Mouse (Mus musculus) kidney, postnatal 0 days (tissue): ENCODE results near the gene Clybl. TPM values are rescaled to one million over a fixed set of nuclear protein-coding genes. Genes with fewer than 3 reads are reported as not detected.

Experiments used
- ATAC-seq: fragments of 200-750 bp; cut with Nextera tagmentation; replicated peaks from 2 replicates; pipeline ENCODE4 v1.8.0; 2017; ENCODE audit warnings: low read depth, moderate number of reproducible peaks, moderate TSS enrichment, moderate library complexity; ENCODE audit not compliant: low FRiP score
- DNase-seq: peaks from one replicate; pipeline ENCODE4 v3.0.0-alpha.2; 2016; ENCODE audit warnings: low spot score
- H3K27ac ChIP-seq: fragments of 300-500 bp; sonication (generic); 2 replicates; pipeline ENCODE4 v1.5.1; 2014; ENCODE audit warnings: mild to moderate bottlenecking
- H3K27me3 ChIP-seq: fragments of 300-500 bp; sonication (generic); 2 replicates; pipeline ENCODE4 v1.6.1; 2014; ENCODE audit warnings: low read length, mixed read lengths; ENCODE audit not compliant: insufficient read depth
- H3K36me3 ChIP-seq: fragments of 300-500 bp; sonication (generic); 2 replicates; pipeline ENCODE4 v1.6.1; 2014; ENCODE audit warnings: low read length, mixed read lengths; ENCODE audit not compliant: insufficient read depth
- H3K4me1 ChIP-seq: fragments of 300-500 bp; sonication (generic); replicated peaks from 2 replicates; pipeline ENCODE4 v1.6.1; 2014; ENCODE audit warnings: antibody characterized with exemption, low read length, mixed read lengths; ENCODE audit not compliant: insufficient read depth
- H3K4me2 ChIP-seq: fragments of 300-500 bp; sonication (generic); 2 replicates; pipeline ENCODE4 v1.6.1; 2014; ENCODE audit warnings: mild to moderate bottlenecking, low read length, moderate library complexity, mixed read lengths
- H3K4me3 ChIP-seq: fragments of 300-500 bp; sonication (generic); replicated peaks from 2 replicates; pipeline ENCODE4 v1.5.1; 2014; ENCODE audit warnings: low read depth, low read length
- H3K9ac ChIP-seq: fragments of 300-500 bp; sonication (generic); 2 replicates; pipeline ENCODE4 v1.6.1; 2014; ENCODE audit warnings: low read depth, low read length
- H3K9me3 ChIP-seq: fragments of 300-500 bp; sonication (generic); replicated peaks from 2 replicates; pipeline ENCODE4 v1.6.1; 2016; ENCODE audit warnings: low read length, inconsistent platforms, mixed read lengths
- CTCF ChIP-seq: IDR thresholded peaks from 2 replicates; pipeline ENCODE4 v1.5.1; 2016; ENCODE audit warnings: antibody characterized with exemption, low read depth, mild to moderate bottlenecking, moderate library complexity
- WGBS: fragments of 180-500 bp; shearing (Covaris S2); extraction: QIAGEN DNeasy Blood & Tissue Kit; methylation state at CpG from one replicate; pipeline ENCODE4 v1.1.7; 2014; 5-methylcytosine and 5-hydroxymethylcytosine counted together
- polyA plus RNA-seq: library from polyadenylated mRNA; unstranded; fragments of >200 nt; fragmentation: Nextera tagmentation; extraction: Ambion mirVana; gene quantifications from 2 replicates; pipeline ENCODE4 v1.2.1, GENCODE M21; 2015

The Clybl gene
- polyA plus RNA-seq, 1 experiment from 2014 or later, result 45.7 TPM

GRCm38 (mm10) chr14:122281072-122281634, 99.6 kb downstream of the Clybl start:
- no peak overlapping the region for H3K9ac ChIP-seq
- 67% methylated on average over 9 of the region's 9 CpGs for WGBS
- H3K27ac ChIP-seq, result no peak overlapping the region
- TF ChIP-seq CTCF, result no peak
- H3K4me1 ChIP-seq, result no peaks in the 10 kb centered on the region
- no peaks in the 10 kb centered on the region for H3K9me3 ChIP-seq
- DNase-seq, result no peak
- H3K27me3 ChIP-seq, result no peaks in the 10 kb centered on the region
- ATAC-seq, result no peak
- H3K4me2 ChIP-seq, result no peak overlapping the region
- H3K36me3 ChIP-seq, result no peaks in the 10 kb centered on the region
- no peak overlapping the region for H3K4me3 ChIP-seq

GRCm38 (mm10) chr14:122283959-122284358, 102.5 kb downstream of the Clybl start:
- no peak for TF ChIP-seq CTCF
- WGBS, result 95% methylated on average over 5 of the region's 5 CpGs
- no peak overlapping the region for H3K4me2 ChIP-seq
- no peak overlapping the region for H3K27ac ChIP-seq
- H3K36me3 ChIP-seq, result no peaks in the 10 kb centered on the region
- no peaks in the 10 kb centered on the region for H3K4me1 ChIP-seq
- no peaks in the 10 kb centered on the region for H3K27me3 ChIP-seq
- DNase-seq, result no peak
- no peak for ATAC-seq
- no peak overlapping the region for H3K4me3 ChIP-seq
- no peaks in the 10 kb centered on the region for H3K9me3 ChIP-seq
- H3K9ac ChIP-seq, result no peak overlapping the region

- no peak overlapping the region for H3K27ac ChIP-seq
- no peaks in the 10 kb centered on the region for H3K27me3 ChIP-seq
- H3K4me2 ChIP-seq, result no peak overlapping the region
- no peak for TF ChIP-seq CTCF
- DNase-seq, result no peak
- WGBS, result 58% methylated on average over 4 of the region's 4 CpGs
- H3K4me1 ChIP-seq, result no peaks in the 10 kb centered on the region
- no peak overlapping the region for H3K4me3 ChIP-seq
- ATAC-seq, result no peak
- H3K36me3 ChIP-seq, result no peaks in the 10 kb centered on the region
- H3K9ac ChIP-seq, result no peak overlapping the region
- no peaks in the 10 kb centered on the region for H3K9me3 ChIP-seq
Observed at GRCm38 (mm10) chr14:122296399-122296798, 114.9 kb downstream of the Clybl start.

- no peak overlapping the region for H3K9ac ChIP-seq
- H3K36me3 ChIP-seq, result no peaks in the 10 kb centered on the region
- no peak for TF ChIP-seq CTCF
- no peak overlapping the region for H3K4me3 ChIP-seq
- no peak overlapping the region for H3K4me2 ChIP-seq
- DNase-seq, result no peak
- no peaks in the 10 kb centered on the region for H3K9me3 ChIP-seq
- no peak for ATAC-seq
- H3K27ac ChIP-seq, result no peak overlapping the region
- H3K4me1 ChIP-seq, result no peaks in the 10 kb centered on the region
- no peaks in the 10 kb centered on the region for H3K27me3 ChIP-seq
- WGBS, result 55% methylated on average over 2 of the region's 2 CpGs
Observed at GRCm38 (mm10) chr14:122296864-122297263, 115.4 kb downstream of the Clybl start.

GRCm38 (mm10) chr14:122297386-122298109, 116.0 kb downstream of the Clybl start:
- TF ChIP-seq CTCF, result no peak
- Histone ChIP-seq H3K4me1 (no peaks in the 10 kb centered on the region), H3K27ac (no peak overlapping the region), H3K4me3 (no peak overlapping the region), H3K36me3 (no peaks in the 10 kb centered on the region), H3K27me3 (no peaks in the 10 kb centered on the region), H3K9me3 (no peaks in the 10 kb centered on the region), H3K4me2 (no peak overlapping the region), H3K9ac (no peak overlapping the region)
- DNase-seq (no peak), ATAC-seq (no peak)
- WGBS, result 64% methylated on average over 11 of the region's 11 CpGs

GRCm38 (mm10) chr14:122300261-122300660, 118.8 kb downstream of the Clybl start:
- DNase-seq (no peak), ATAC-seq (no peak)
- no peak overlapping the region for H3K9ac ChIP-seq
- no peak overlapping the region for H3K4me2 ChIP-seq
- TF ChIP-seq CTCF, result no peak
- WGBS, result 73% methylated on average over 11 of the region's 11 CpGs
- no peaks in the 10 kb centered on the region for H3K4me1 ChIP-seq
- H3K27ac ChIP-seq, result no peak overlapping the region
- H3K36me3 ChIP-seq, result no peaks in the 10 kb centered on the region
- no peaks in the 10 kb centered on the region for H3K27me3 ChIP-seq
- no peak overlapping the region for H3K4me3 ChIP-seq
- H3K9me3 ChIP-seq, result no peaks in the 10 kb centered on the region

GRCm38 (mm10) chr14:122303821-122304220, 122.3 kb downstream of the Clybl start:
- H3K27ac ChIP-seq, result no peak overlapping the region
- H3K9ac ChIP-seq, result no peak overlapping the region
- WGBS, result 62% methylated on average over 1 of the region's 1 CpGs
- no peak for TF ChIP-seq CTCF
- H3K36me3 ChIP-seq, result no peaks in the 10 kb centered on the region
- no peak overlapping the region for H3K4me2 ChIP-seq
- no peaks in the 10 kb centered on the region for H3K27me3 ChIP-seq
- H3K4me1 ChIP-seq, result no peaks in the 10 kb centered on the region
- ATAC-seq, result no peak
- H3K4me3 ChIP-seq, result no peak overlapping the region
- H3K9me3 ChIP-seq, result no peaks in the 10 kb centered on the region
- no peak for DNase-seq
